ENCODE assay signal across 16 mouse cellular contexts in the genomic region with DNA sequence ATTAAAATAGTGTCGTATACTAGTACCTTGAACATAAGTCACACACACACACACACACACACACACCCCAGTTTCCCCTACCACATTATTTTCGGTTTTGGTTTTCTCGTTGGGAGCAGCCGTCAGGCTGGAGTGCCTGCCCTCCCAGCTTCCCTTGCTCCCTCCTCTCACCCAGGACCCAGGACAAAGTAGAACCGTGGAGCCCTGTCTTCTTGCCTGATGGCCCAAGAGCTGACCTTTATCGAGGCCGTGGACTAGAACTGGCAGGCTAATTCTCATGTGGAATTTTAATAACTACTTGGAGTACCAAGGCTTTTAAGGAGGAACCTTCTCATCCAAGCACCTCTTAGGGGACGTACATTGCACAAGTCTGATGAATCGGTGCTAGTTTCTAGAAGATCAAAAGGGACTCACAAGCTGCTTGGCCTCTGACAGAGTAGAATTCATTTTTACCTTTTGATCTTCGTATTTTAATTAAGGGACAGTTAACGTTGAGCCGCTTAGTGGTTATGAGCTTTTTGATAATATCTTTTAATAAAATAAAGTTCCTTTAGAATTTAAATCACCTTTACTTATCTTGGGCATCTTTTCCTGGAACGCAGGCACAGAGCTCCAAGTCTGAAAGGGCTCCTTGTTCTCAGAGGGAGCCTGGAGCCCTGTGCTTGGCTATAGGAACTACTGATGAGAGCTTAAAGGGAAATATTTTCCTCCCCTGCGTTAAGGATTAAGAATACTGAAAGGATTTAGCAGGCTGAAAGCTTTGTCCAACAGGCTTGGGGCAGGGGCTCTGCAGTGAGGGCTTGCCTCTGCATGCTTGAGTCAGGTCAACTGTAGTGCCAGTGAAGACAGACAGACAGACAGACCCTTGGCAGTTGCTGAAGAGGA. TPM values are rescaled to one million over a fixed set of nuclear protein-coding genes. Genes with fewer than 3 reads are reported as not detected.
DNase-seq lines count a peak whose midpoint lies in the region; ATAC-seq lines count a peak whose summit lies in the region.
"Had no signal": no experiment of that assay in that cellular context is flagged by ENCODE, and none has a peak within 500 bp of the region (broad histone marks: within the 10 kb centered on the region; RNA-seq: fewer than 3 reads in every experiment).

No protein-coding gene starts in this region.

- no peak for ATAC-seq in forebrain, embryonic 13.5 days
- peak; percentile 66 for ATAC-seq in kidney, embryonic 15.5 days (replicated peaks; ENCODE audit: low FRiP score)
- 0 out of 2 replicates have a peak, but pooled peaks have one; percentile 34 for ATAC-seq in megakaryocyte progenitor cell, adult 5-6 weeks (replicated peaks; ENCODE audit: poor library complexity)
- no peak for ATAC-seq in cerebellum, adult (ENCODE audit: insufficient number of reproducible peaks, low FRiP score, low TSS enrichment)

- H3K27ac ChIP-seq in forebrain, embryonic 10.5 days: peak overlapping the region; percentile 79
- no peak overlapping the region for H3K27ac ChIP-seq in forebrain, embryonic 13.5 days
- peak overlapping the region; percentile 75 for H3K27ac ChIP-seq in kidney, embryonic 15.5 days
- peak overlapping the region; percentile 5 for H3K27ac ChIP-seq in embryonic facial prominence, embryonic 10.5 days (replicated peaks)
- H3K27ac ChIP-seq: limb, embryonic 15.5 days had no signal

- peaks cover 47% of the 10 kb centered on the region for H3K36me3 ChIP-seq in forebrain, embryonic 10.5 days (replicated peaks)
- H3K36me3 ChIP-seq in forebrain, embryonic 13.5 days (ENCODE audit: poor library complexity, severe bottlenecking): peaks cover 64% of the 10 kb centered on the region
- H3K36me3 ChIP-seq in kidney, embryonic 15.5 days: peaks cover 2% of the 10 kb centered on the region; the same call in 1 of the 2 replicates
- H3K36me3 ChIP-seq in embryonic facial prominence, embryonic 10.5 days (replicated peaks): peaks cover 37% of the 10 kb centered on the region

- no peak overlapping the region for H3K9ac ChIP-seq in forebrain, embryonic 13.5 days
- no peak overlapping the region for H3K9ac ChIP-seq in kidney, embryonic 15.5 days
- H3K9ac ChIP-seq: limb, embryonic 15.5 days had no signal

- H3K27me3 ChIP-seq in forebrain, embryonic 10.5 days (ENCODE audit: poor library complexity, severe bottlenecking): no peaks in the 10 kb centered on the region
- H3K27me3 ChIP-seq in forebrain, embryonic 13.5 days: no peaks in the 10 kb centered on the region
- no peaks in the 10 kb centered on the region for H3K27me3 ChIP-seq in kidney, embryonic 15.5 days
- no peaks in the 10 kb centered on the region for H3K27me3 ChIP-seq in embryonic facial prominence, embryonic 10.5 days (replicated peaks; ENCODE audit: low read depth, poor library complexity, severe bottlenecking)
- H3K27me3 ChIP-seq: limb, embryonic 15.5 days had no signal

- DNase-seq in forebrain, embryonic 10.5 days (ENCODE audit: extremely low spot score, low spot score): peak; percentile 21
- DNase-seq in kidney, postnatal 10 days: no peak
- DNase-seq in embryonic facial prominence, embryonic 10.5 days (ENCODE audit: low spot score): peak; percentile 10
- DNase-seq in ovary, postnatal 14 days (ENCODE audit: low spot score): no peak
- DNase-seq: adrenal gland, adult 8-10 months; cerebellum, postnatal 14 days; gastrocnemius, postnatal 36 days; heart, postnatal 10 days; lung, postnatal 14 days; thymus, postnatal 25 days had no signal

- H3K4me1 ChIP-seq in forebrain, embryonic 10.5 days: peaks cover 30% of the 10 kb centered on the region
- peaks cover 6% of the 10 kb centered on the region; the same call in 1 of the 2 replicates for H3K4me1 ChIP-seq in forebrain, embryonic 13.5 days
- H3K4me1 ChIP-seq in kidney, embryonic 15.5 days: peaks cover 10% of the 10 kb centered on the region; the same call in 1 of the 2 replicates
- peaks cover 8% of the 10 kb centered on the region for H3K4me1 ChIP-seq in embryonic facial prominence, embryonic 10.5 days
- H3K4me1 ChIP-seq: limb, embryonic 15.5 days had no signal

- H3K4me3 ChIP-seq in forebrain, embryonic 10.5 days: no peak overlapping the region
- H3K4me3 ChIP-seq in forebrain, embryonic 13.5 days: no peak overlapping the region
- no peak overlapping the region for H3K4me3 ChIP-seq in kidney, embryonic 15.5 days (replicated peaks)
- H3K4me3 ChIP-seq in embryonic facial prominence, embryonic 10.5 days: no peak overlapping the region
- H3K4me3 ChIP-seq: limb, embryonic 15.5 days had no signal

- WGBS in forebrain, embryonic 10.5 days: 58% methylated on average over 14 of the region's 14 CpGs
- WGBS in forebrain, embryonic 13.5 days: 30% methylated on average over 14 of the region's 14 CpGs
- WGBS in kidney, embryonic 15.5 days: 71% methylated on average over 14 of the region's 14 CpGs
- 64% methylated on average over 14 of the region's 14 CpGs for WGBS in embryonic facial prominence, embryonic 10.5 days

- no peaks in the 10 kb centered on the region for H3K9me3 ChIP-seq in forebrain, embryonic 10.5 days
- H3K9me3 ChIP-seq in forebrain, embryonic 13.5 days (replicated peaks): no peaks in the 10 kb centered on the region
- H3K9me3 ChIP-seq in kidney, embryonic 15.5 days (replicated peaks): no peaks in the 10 kb centered on the region
- no peaks in the 10 kb centered on the region for H3K9me3 ChIP-seq in embryonic facial prominence, embryonic 10.5 days
- H3K9me3 ChIP-seq: limb, embryonic 15.5 days had no signal

- H3K4me2 ChIP-seq in forebrain, embryonic 13.5 days: no peak overlapping the region
- no peak overlapping the region for H3K4me2 ChIP-seq in kidney, embryonic 15.5 days
- H3K4me2 ChIP-seq: limb, embryonic 15.5 days had no signal

RNA-seq across cellular contexts. Expression of gene Ucp1, which starts 38.5 kb away (rescaled TPM):
- polyA plus RNA-seq in forebrain, embryonic 10.5 days (2016; fragmentation: Nextera tagmentation; extraction: Ambion mirVana): not detected in 2 replicates
- polyA plus RNA-seq in forebrain, embryonic 13.5 days (2015; fragmentation: Nextera tagmentation; extraction: Ambion mirVana): not detected in 2 replicates
- not detected in 2 replicates for polyA plus RNA-seq in kidney, embryonic 15.5 days (2015; fragmentation: Nextera tagmentation; extraction: Ambion mirVana)
- polyA plus RNA-seq in embryonic facial prominence, embryonic 10.5 days (2016; fragmentation: Nextera tagmentation; extraction: Ambion mirVana): 0.09 TPM in 1 of 2 replicates, not detected in the other
- not detected in 2 replicates for total RNA-seq in megakaryocyte progenitor cell, adult 5-6 weeks (2015)
- total RNA-seq in megakaryocyte progenitor cell, adult 5-6 weeks (2017): not detected in 2 replicates
- total RNA-seq: gastrocnemius, postnatal 36 days; layer of hippocampus, postnatal 25 days had no signal
- polyA plus RNA-seq: limb, embryonic 15.5 days had no signal

Comparison
In these comparisons a context has a peak if more than half of its experiments do, and no peak if none do; other contexts are left out.
1. DNase-seq: peak in forebrain, embryonic 10.5 days (single experiment) and embryonic facial prominence, embryonic 10.5 days (single experiment); none in kidney, postnatal 10 days (single experiment) and ovary, postnatal 14 days (single experiment).
2. ATAC-seq: peak in kidney, embryonic 15.5 days (single experiment) and megakaryocyte progenitor cell, adult 5-6 weeks (single experiment); none in forebrain, embryonic 13.5 days (single experiment) and cerebellum, adult (single experiment).